Mouse (Mus musculus) ES-E14 (cell line): Measurements from ENCODE around the gene Efcab3. TPM values are rescaled to one million over a fixed set of nuclear protein-coding genes. Genes with fewer than 3 reads are reported as not detected.
"Not testable (repeated sequence)": the region's sequence is repeated elsewhere in the genome, so short reads cannot be mapped to it uniquely, and the experiment has no call there.

Experiments
- DNase-seq: peaks from one replicate; pipeline ENCODE4 v3.0.0-alpha.2; 2013; ENCODE audit warnings: low read depth, low spot score
- H3K27ac ChIP-seq: 2 replicates; pipeline ENCODE4 v1.5.1; 2012; ENCODE audit warnings: low read depth, mild to moderate bottlenecking, low read length, moderate library complexity, mixed read lengths; ENCODE audit not compliant: poor library complexity, insufficient read depth, severe bottlenecking
- H3K36me3 ChIP-seq: 2 replicates; pipeline ENCODE4 v1.6.1; 2012; ENCODE audit warnings: mild to moderate bottlenecking, low read length, moderate library complexity, mixed read lengths; ENCODE audit not compliant: control insufficient read depth, poor library complexity, insufficient read depth, severe bottlenecking
- H3K4me1 ChIP-seq, 2 experiments: fragments of 150-350 bp in 1 of 2; sonication (generic) in 1 of 2; 2 replicates each; pipeline ENCODE4 v1.6.1; 2012; ENCODE audit warnings: low read length in 2 of 2, mild to moderate bottlenecking in 1 of 2, mixed read lengths in 1 of 2; ENCODE audit not compliant: control insufficient read depth in 2 of 2, insufficient read depth in 2 of 2, poor library complexity in 1 of 2
- H3K4me3 ChIP-seq, 2 experiments: fragments of 150-350 bp in 1 of 2; sonication (generic) in 1 of 2; 2 replicates each; pipeline ENCODE4 v1.5.1; 2012; ENCODE audit warnings: low read length in 2 of 2, low read depth in 1 of 2, mild to moderate bottlenecking in 1 of 2, mixed read lengths in 1 of 2; ENCODE audit not compliant: insufficient read depth in 1 of 2, poor library complexity in 1 of 2, severe bottlenecking in 1 of 2
- H3K9ac ChIP-seq: 2 replicates; pipeline ENCODE4 v1.6.1; 2012; ENCODE audit warnings: low read depth, mild to moderate bottlenecking, low read length, mixed read lengths; ENCODE audit not compliant: poor library complexity, insufficient read depth, severe bottlenecking
- H3K9me3 ChIP-seq: fragments of 150-350 bp; sonication (generic); 2 replicates; pipeline ENCODE4 v1.6.1; 2012; ENCODE audit warnings: low read depth, mild to moderate bottlenecking, low read length; ENCODE audit not compliant: control insufficient read depth, insufficient read depth
- CHD2 ChIP-seq: IDR thresholded peaks from 2 replicates; pipeline ENCODE4 v1.6.1; 2014; ENCODE audit warnings: mild to moderate bottlenecking, low read depth, low read length, inconsistent platforms
- HCFC1 ChIP-seq: IDR thresholded peaks from 2 replicates; pipeline ENCODE4 v1.6.1; 2012; ENCODE audit warnings: low read length, inconsistent platforms, borderline replicate concordance; ENCODE audit not compliant: insufficient read depth
- MAFK ChIP-seq: IDR thresholded peaks from 2 replicates; pipeline ENCODE4 v1.6.1; 2014; ENCODE audit warnings: mild to moderate bottlenecking, low read depth, low read length, inconsistent platforms; ENCODE audit not compliant: insufficient read depth
- ZC3H11A ChIP-seq: IDR thresholded peaks from 2 replicates; pipeline ENCODE4 v1.6.1; 2012; ENCODE audit warnings: low read depth, mild to moderate bottlenecking, inconsistent platforms, low read length, borderline replicate concordance
- ZNF384 ChIP-seq: IDR thresholded peaks from 2 replicates; pipeline ENCODE4 v1.6.1; 2012; ENCODE audit warnings: low read depth, low read length, inconsistent platforms
- in situ Hi-C, 2 experiments: fragments of 600-800 bp; cut with MboI; formaldehyde crosslinking; loops; one replicate each; pipeline ENCODE4 v1.15.1; 2025; ENCODE audit warnings: low sequenced_read_pairs in 2 of 2, inconsistent platforms in 1 of 2; ENCODE audit not compliant: unreplicated experiment in 2 of 2
- total RNA-seq: library from RNA; depleted of rRNA; stranded (reverse); fragments of 300-350 nt; gene quantifications from 2 replicates; pipeline ENCODE4 v1.2.3, GENCODE M21; 2012

Gene Efcab3
- total RNA-seq, 1 experiment, result 0.31 TPM

DNA sequence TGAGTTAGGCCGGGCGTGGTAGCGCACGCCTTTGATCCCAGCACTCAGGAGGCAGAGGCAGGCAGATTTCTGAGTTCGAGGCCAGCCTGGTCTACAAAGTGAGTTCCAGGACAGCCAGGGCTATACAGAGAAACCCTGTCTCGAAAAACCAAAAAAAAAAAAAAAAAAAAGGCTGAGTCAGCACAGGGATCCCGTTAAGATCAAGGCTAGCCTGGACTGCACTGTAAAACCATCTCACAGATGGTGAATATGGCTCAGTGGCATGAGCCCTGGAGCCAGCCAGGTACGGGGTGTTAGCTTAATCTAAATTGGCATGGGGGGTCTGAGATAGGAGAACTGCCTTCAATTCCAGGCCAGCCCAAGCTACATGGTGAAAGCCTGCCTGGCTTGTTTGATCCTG is 77.1 kb downstream of the Efcab3 start:
- H3K4me3 ChIP-seq, H3K4me1 ChIP-seq, DNase-seq, in situ Hi-C loops, H3K9me3 ChIP-seq, H3K27ac ChIP-seq, H3K9ac ChIP-seq: not testable (repeated sequence)
- peaks cover 36% of the 10 kb centered on the region for H3K36me3 ChIP-seq
- TF ChIP-seq MAFK (peak; percentile 95), ZNF384 (peak; percentile 46)

DNA sequence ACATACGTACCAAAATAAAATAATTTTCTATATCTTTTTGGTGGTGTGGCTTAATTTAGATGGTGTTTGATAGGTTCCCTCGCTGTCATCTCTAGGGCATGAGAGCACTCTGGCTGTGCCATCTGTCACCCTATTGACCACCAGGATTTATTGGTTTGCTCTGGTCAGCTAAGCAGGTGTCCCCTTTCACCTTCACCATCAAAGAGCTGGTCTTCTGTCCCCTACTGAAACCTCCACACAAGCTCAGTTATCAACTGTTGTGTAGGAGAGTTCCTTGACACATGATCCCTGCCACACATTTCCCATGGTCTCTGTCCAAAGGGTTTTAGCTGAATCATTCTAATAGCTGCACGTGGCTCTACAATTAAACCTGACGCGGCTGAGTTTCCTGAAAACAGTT is 77.7 kb downstream of the Efcab3 start:
- Histone ChIP-seq H3K9me3 (no peaks in the 10 kb centered on the region; the same call in 1 of the 2 replicates), H3K27ac (no peak overlapping the region), H3K36me3 (peaks cover 30% of the 10 kb centered on the region), H3K4me1 (no peaks in the 10 kb centered on the region), H3K9ac (no peak overlapping the region), H3K4me3 (no peak overlapping the region)
- TF ChIP-seq MAFK (no peak), HCFC1 (no peak), ZNF384 (no peak), ZC3H11A (no peak)
- no peak for DNase-seq
- in situ Hi-C loops, result no loop called here

DNA sequence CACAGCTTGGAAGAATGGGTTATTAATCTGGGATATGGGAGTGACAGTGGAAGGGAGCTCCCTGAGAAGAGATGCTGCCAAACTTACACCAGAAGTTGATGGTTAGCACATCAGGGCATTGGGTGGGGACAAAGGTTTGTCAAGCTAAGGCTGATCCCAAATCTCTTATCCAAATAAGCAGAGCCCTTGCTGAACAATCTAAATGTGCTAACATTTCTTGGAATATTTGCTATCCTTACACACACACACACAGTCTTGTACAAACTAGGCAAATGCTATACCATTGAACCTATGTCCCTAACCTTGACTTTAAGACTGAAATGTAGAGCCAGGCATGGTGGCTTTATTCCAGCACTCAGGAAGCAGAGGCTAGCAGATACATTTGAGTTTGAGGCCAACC is 80.2 kb downstream of the Efcab3 start:
- Histone ChIP-seq H3K27ac (no peak overlapping the region), H3K36me3 (peaks cover 10% of the 10 kb centered on the region), H3K9ac (no peak overlapping the region), H3K4me1 (no peaks in the 10 kb centered on the region; a peak in 1 of 4 replicates), H3K9me3 (no peaks in the 10 kb centered on the region), H3K4me3 (no peak overlapping the region)
- in situ Hi-C loops, result no loop called here
- DNase-seq, result no peak
- TF ChIP-seq HCFC1 (no peak), CHD2 (no peak), ZC3H11A (no peak), ZNF384 (no peak), MAFK (no peak)

DNA sequence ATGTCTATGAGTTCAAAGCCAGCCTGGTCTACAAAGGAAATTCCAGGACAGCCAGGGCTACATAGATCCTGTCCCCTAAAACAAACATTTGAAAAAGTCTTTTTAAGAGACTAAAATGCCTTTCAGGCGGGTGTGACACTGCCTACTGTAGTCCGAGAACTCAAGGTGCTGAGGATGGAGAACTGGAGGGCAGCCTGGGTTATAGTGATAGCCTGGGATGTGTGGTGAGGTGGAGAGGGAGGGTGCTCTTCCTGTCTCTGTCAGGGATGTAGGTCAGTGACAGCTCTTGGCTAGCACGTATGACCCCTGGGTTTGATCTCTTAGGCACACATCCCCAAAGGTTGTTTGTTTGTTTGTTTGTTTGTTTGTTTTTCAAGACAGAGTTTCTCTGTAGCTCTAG is 80.7 kb downstream of the Efcab3 start:
- in situ Hi-C loops, result no loop called here
- peaks cover 10% of the 10 kb centered on the region for H3K36me3 ChIP-seq
- H3K9me3 ChIP-seq, result no peaks in the 10 kb centered on the region
- no peaks in the 10 kb centered on the region; a peak in 1 of 4 replicates for H3K4me1 ChIP-seq
- no peak for DNase-seq
- TF ChIP-seq MAFK (no peak), CHD2 (no peak), HCFC1 (no peak), ZNF384 (no peak), ZC3H11A (no peak)
- no peak overlapping the region for H3K27ac ChIP-seq
- H3K9ac ChIP-seq, result no peak overlapping the region
- H3K4me3 ChIP-seq, result no peak overlapping the region

DNA sequence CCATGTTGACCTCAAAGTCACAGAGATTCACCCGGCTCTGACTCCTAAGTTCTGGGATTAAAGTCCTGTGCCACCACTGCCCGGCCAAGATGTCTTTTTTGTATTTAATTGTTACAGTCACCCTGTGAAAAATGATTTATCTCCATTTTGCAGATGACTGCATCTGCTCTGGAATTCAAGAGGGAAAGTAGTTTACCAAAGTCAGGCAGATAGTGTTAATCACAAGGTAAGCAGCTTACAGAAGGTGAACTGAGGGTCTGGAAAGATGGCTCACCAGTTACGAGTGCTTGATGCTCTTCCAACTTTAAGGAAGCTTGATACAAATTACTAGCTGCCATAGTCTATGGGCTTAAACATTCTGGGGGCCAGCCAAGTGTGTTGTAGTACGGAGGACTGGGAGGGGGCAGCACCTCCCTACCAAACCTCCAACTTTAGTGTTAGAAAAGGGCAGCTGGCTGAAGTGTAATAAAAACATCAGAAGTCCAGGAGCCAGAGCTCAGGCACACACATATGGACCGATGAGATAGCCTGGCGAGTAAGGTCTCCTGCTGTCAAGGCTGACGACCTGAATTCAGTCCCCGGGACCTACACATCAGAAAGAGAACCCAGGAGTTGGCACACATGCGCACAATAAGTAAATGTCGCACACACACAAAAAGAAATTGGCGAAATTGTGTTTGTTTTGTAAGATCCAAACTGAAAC is 81.3 kb downstream of the Efcab3 start:
- Histone ChIP-seq H3K9ac (no peak overlapping the region), H3K9me3 (no peaks in the 10 kb centered on the region), H3K4me3 (no peak overlapping the region), H3K4me1 (no peaks in the 10 kb centered on the region; a peak in 1 of 4 replicates), H3K36me3 (peaks cover 6% of the 10 kb centered on the region), H3K27ac (no peak overlapping the region)
- no peak for DNase-seq
- TF ChIP-seq HCFC1 (no peak), CHD2 (no peak), ZC3H11A (no peak), MAFK (no peak), ZNF384 (no peak)
- in situ Hi-C loops, result no loop called here
